Mouse (Mus musculus) adrenal gland, adult 18-20 months (tissue): ENCODE data around the gene Vmn1r2. TPM values are rescaled to one million over a fixed set of nuclear protein-coding genes. Genes with fewer than 3 reads are reported as not detected.
"Not testable (repeated sequence)": the region's sequence is repeated elsewhere in the genome, so short reads cannot be mapped to it uniquely, and the experiment has no call there.

Experiments
- DNase-seq, 2 experiments: peaks; one replicate each; pipeline ENCODE4 v3.0.0; 2021 to 2022; ENCODE audit warnings: low spot score in 2 of 2
- long read RNA-seq, 2 experiments: library from polyadenylated mRNA; stranded (forward); transcript quantifications; one replicate each; pipeline ENCODE4 v2.0.0; 2021
- total RNA-seq, 2 experiments: library from RNA; stranded (reverse); gene quantifications; 1 replicate in 1 of 2; 2 replicates in 1 of 2; pipeline ENCODE4 v1.2.3; 2021

Vmn1r2 gene
- total RNA-seq: not detected
- long read RNA-seq, experiment 1: 0 reads
- long read RNA-seq, experiment 2: 0 reads

GRCm38 (mm10) chr4:3167020-3167419 lies at the start of gene Vmn1r2:
Gene Vmn1r2 (plus strand): TSS chr4:3167320.
- not testable (repeated sequence) for DNase-seq

- DNase-seq: not testable (repeated sequence)
Observed at GRCm38 (mm10) chr4:3147926-3148325, 19.2 kb upstream of the Vmn1r2 start.

DNA sequence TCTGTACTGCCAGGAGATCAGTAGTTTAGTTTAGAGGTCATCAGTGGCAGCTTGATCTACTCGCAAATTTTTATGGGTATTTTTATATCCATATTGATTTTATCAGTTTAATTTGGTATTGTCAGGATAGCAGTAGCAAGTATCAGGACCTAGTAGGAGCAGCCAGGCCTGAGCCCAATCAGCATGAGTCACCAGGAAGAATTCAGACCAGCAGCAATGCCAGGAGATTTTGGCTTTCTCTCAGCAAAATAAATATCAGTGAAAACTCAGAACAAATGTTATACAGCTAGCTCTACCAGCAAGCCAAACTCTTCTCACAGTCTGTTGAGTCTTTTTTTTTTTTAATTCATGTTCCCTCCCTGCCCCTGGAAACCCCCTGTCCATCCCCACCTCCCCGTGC lies 13.8 kb upstream of the Vmn1r2 start:
- DNase-seq: not testable (repeated sequence)

GRCm38 (mm10) chr4:3164429-3164828 lies 2.7 kb upstream of the Vmn1r2 start:
- not testable (repeated sequence) for DNase-seq

DNA sequence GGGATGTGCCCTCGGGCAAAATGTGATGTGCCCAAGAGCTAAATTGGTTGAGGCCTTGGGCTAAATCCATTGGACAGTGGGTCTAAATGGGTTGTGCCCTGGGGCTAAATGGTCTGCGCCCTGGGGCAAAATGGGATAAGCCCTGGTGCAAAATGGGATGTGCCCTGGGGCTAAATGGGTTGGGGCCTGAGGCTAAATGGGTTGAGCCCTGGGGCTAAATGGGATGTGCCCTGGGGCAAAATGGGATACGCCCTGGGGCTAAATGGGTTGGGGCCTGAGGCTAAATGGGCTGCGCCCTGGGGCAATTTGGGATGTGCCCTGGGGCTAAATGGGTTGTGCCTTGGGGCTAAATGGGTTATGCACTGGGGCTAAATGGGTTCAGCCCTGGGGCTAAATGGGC lies 2.1 kb upstream of the Vmn1r2 start:
- DNase-seq: peak in 1 of 2 experiments; percentile 46

DNA sequence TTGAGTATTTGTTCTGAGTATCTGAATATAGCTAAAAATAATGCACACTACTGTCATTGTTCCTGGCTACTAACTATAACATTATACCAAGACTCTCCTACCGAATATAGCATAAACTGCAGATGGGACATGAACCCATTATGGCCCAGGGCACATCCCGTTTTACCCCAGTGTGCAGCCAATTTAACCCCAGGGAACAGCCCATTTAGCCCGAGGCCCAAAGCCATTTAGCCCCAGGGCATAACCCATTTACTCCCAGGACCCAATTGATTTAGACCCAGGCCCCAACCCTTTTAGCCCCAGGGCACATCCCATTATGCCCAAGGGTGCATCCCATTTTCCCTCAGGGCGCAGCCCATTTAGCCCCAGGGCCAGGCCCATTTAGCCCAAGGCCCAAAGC lies 7.5 kb downstream of the Vmn1r2 start:
- DNase-seq: not testable (repeated sequence)

DNA sequence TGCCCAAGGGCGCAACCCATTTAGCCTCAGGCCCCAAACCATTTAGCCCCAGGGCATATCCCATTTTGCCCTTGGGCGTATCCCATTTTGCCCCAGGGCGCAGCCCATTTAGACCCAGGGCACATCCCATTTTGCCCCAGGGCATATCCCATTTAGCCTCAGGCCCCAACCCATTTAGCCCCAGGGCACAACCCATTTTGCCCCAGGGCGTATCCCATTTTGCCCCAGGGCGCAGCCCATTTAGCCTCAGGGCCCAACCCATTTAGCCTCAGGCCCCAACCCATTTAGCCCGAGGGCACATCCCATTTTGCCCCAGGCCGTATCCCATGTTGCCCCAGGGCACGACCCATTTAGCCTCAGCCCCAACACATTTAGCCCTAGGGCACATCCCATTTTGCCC lies 8.6 kb downstream of the Vmn1r2 start:
- not testable (repeated sequence) for DNase-seq

GRCm38 (mm10) chr4:3176195-3176594 lies 9.1 kb downstream of the Vmn1r2 start:
- DNase-seq: not testable (repeated sequence)

- peak in 1 of 2 experiments; percentile 36 for DNase-seq
Observed at GRCm38 (mm10) chr4:3176746-3177490, 9.8 kb downstream of the Vmn1r2 start.

- not testable (repeated sequence) for DNase-seq
Observed at GRCm38 (mm10) chr4:3185258-3185657, 18.1 kb downstream of the Vmn1r2 start, which contains the start of gene Vmn1r3. Gene Vmn1r3 (minus strand): TSS chr4:3185358.

DNA sequence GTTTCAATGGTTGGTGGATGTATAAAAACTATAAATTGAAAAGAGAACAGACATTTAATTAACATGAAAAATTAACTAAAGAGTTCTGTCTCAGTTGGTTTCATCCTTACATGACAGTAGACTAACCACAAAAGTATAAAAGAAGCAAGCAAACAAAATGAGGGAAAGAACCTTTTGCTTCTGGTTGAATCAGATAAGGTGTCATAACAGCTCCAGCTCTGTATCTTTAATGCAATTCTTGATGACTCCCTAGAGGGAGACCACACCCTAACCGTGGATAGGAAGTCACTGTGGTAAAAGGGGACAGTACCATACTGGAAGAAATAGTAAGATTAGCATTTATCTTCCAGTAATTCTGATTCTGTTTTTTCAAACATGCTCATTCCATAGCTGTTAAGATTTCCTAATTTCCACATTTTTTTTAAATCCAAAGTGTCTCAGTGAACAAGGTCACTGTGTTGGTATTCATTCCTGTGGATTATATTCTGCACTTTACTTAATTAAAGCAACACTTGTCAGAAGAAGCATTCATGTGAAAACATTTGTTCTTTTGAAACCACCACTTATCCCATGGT lies 42.6 kb downstream of the Vmn1r2 start:
- not testable (repeated sequence) for DNase-seq

DNA sequence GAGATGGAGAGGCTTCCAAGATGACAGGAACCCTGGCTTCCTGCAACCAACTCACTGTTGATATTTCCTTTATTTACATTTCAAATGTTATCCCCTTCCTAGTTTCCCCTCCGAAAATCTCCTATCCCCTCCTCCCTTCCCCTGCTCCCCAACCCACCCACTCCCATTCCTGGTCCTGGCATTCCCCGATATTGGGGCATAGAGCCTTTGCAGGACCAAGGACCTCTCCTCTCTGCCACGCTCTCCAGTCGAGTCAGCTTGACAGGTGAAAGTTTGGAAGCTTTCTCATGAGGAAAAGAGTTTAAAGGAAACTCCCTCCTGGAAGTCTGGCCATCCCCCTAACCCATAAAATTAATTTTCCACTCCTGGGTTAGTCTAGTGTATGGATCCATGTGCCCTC lies 46.2 kb downstream of the Vmn1r2 start:
- DNase-seq: not testable (repeated sequence)

GRCm38 (mm10) chr4:3216382-3216781 lies 49.3 kb downstream of the Vmn1r2 start:
- DNase-seq: not testable (repeated sequence)

Other genes starting within 250 kb of the Vmn1r2 start
- not detected for gene Vmn1r3, start 18.0 kb downstream of the Vmn1r2 start, total RNA-seq